ENCODE assay signal across 29 mouse cellular contexts in genomic region chr1:93158916-93159315, GRCm38 (mm10). TPM values are rescaled to one million over a fixed set of nuclear protein-coding genes. Genes with fewer than 3 reads are reported as not detected.
DNase-seq lines count a peak whose midpoint lies in the region; ATAC-seq and TF ChIP-seq lines count a peak whose summit lies in the region.
"Had no signal": no experiment of that assay in that cellular context is flagged by ENCODE, and none has a peak within 500 bp of the region (broad histone marks: within the 10 kb centered on the region; RNA-seq: fewer than 3 reads in every experiment).

No protein-coding gene starts in this region.

- TF ChIP-seq POLR2A in lung, adult 2 months (IDR thresholded peaks at IDR 0.05; ENCODE audit: borderline replicate concordance, extremely low read depth, low read depth, low read length) = no peak

- H3K9me3 ChIP-seq in kidney, embryonic 14.5 days (ENCODE audit: control insufficient read depth, low read length) = no peaks in the 10 kb centered on the region
- H3K9me3 ChIP-seq in hindbrain, embryonic 14.5 days (ENCODE audit: control insufficient read depth, low read length) = no peaks in the 10 kb centered on the region
- H3K9me3 ChIP-seq: G1E; hindbrain, embryonic 12.5 days; liver, embryonic 12.5 days; stomach, embryonic 15.5 days had no signal

- H3K27me3 ChIP-seq in kidney, embryonic 14.5 days (ENCODE audit: control insufficient read depth, insufficient read depth, low read length) = no peaks in the 10 kb centered on the region
- H3K27me3 ChIP-seq in hindbrain, embryonic 14.5 days (ENCODE audit: control insufficient read depth, insufficient read depth, low read length) = no peaks in the 10 kb centered on the region
- H3K27me3 ChIP-seq: hindbrain, embryonic 12.5 days; liver, embryonic 12.5 days; Patski; stomach, embryonic 15.5 days had no signal

- no peak overlapping the region for H3K27ac ChIP-seq in kidney, embryonic 14.5 days (ENCODE audit: low read depth, low read length)
- H3K27ac ChIP-seq in hindbrain, embryonic 14.5 days = no peak overlapping the region
- H3K27ac ChIP-seq: hindbrain, embryonic 12.5 days; liver, embryonic 12.5 days had no signal

- no peaks in the 10 kb centered on the region for H3K36me3 ChIP-seq in kidney, embryonic 14.5 days (ENCODE audit: control insufficient read depth, insufficient read depth, low read length)
- no peaks in the 10 kb centered on the region for H3K36me3 ChIP-seq in hindbrain, embryonic 14.5 days (replicated peaks; ENCODE audit: control insufficient read depth, insufficient read depth)
- H3K36me3 ChIP-seq: G1E; hindbrain, embryonic 12.5 days; liver, embryonic 12.5 days; stomach, embryonic 15.5 days had no signal

- no peak for TF ChIP-seq CTCF in lung, adult 2 months (IDR thresholded peaks at IDR 0.05; ENCODE audit: insufficient read depth, low read length)

- peak; percentile 20 for DNase-seq in kidney, adult 11 months
- DNase-seq in lung, adult 2 months = no peak
- no peak for DNase-seq in lung, postnatal 4 days
- peak; percentile 31 for DNase-seq in urinary bladder, postnatal 25 days (ENCODE audit: low spot score)
- DNase-seq in urinary bladder, postnatal 10 days (ENCODE audit: low spot score) = no peak
- no peak for DNase-seq in hindbrain, embryonic 14.5 days (ENCODE audit: low spot score)
- DNase-seq: adrenal gland, postnatal 10 days; gastrocnemius, postnatal 14 days; heart, adult 11 months; heart, postnatal 36 days; liver, postnatal 0 days; right cerebral cortex, postnatal 25 days; thymus, adult 18-20 months; thymus, postnatal 25 days had no signal

- no peak for ATAC-seq in kidney, embryonic 14.5 days (ENCODE audit: low FRiP score, low TSS enrichment)
- ATAC-seq in inflammation-experienced regulatory T-cells, adult 6 months = no peak
- no peak for ATAC-seq in hindbrain, embryonic 14.5 days (ENCODE audit: low FRiP score)
- ATAC-seq: forebrain, embryonic 14.5 days; liver, embryonic 12.5 days; liver, postnatal 0 days; midbrain, embryonic 16.5 days; Patski had no signal

- 78% methylated on average over 8 of the region's 8 CpGs for WGBS in kidney, embryonic 14.5 days
- WGBS in lung, adult 2 months = 59% methylated on average over 8 of the region's 8 CpGs
- WGBS in hindbrain, embryonic 14.5 days = 87% methylated on average over 8 of the region's 8 CpGs

- H3K4me1 ChIP-seq in kidney, embryonic 14.5 days (ENCODE audit: control insufficient read depth, insufficient read depth, low read length) = 0 out of 2 replicates have a peak, but pooled peaks cover 6% of the 10 kb centered on the region
- H3K4me1 ChIP-seq in lung, adult 2 months (ENCODE audit: control insufficient read depth, insufficient read depth, low read length) = no peaks in the 10 kb centered on the region
- H3K4me1 ChIP-seq in hindbrain, embryonic 14.5 days (replicated peaks; ENCODE audit: control insufficient read depth, insufficient read depth, low read length) = no peaks in the 10 kb centered on the region
- H3K4me1 ChIP-seq: hindbrain, embryonic 12.5 days; liver, embryonic 12.5 days had no signal

- no peak overlapping the region for H3K9ac ChIP-seq in kidney, embryonic 14.5 days (ENCODE audit: low read depth, low read length)
- H3K9ac ChIP-seq in hindbrain, embryonic 14.5 days = no peak overlapping the region
- H3K9ac ChIP-seq: hindbrain, embryonic 12.5 days; liver, embryonic 12.5 days; liver, postnatal 0 days; stomach, embryonic 15.5 days had no signal

- H3K4me2 ChIP-seq in kidney, embryonic 14.5 days (replicated peaks; ENCODE audit: low read depth, low read length) = no peak overlapping the region
- no peak overlapping the region for H3K4me2 ChIP-seq in hindbrain, embryonic 14.5 days (replicated peaks)
- H3K4me2 ChIP-seq: heart, embryonic 11.5 days; hindbrain, embryonic 12.5 days; liver, embryonic 12.5 days; midbrain, embryonic 11.5 days; stomach, embryonic 15.5 days had no signal

- H3K4me3 ChIP-seq in kidney, embryonic 14.5 days (ENCODE audit: low read length) = no peak overlapping the region
- peak overlapping the region; percentile 4 for H3K4me3 ChIP-seq in lung, adult 2 months (replicated peaks; ENCODE audit: extremely low read depth, low read depth, low read length)
- no peak overlapping the region for H3K4me3 ChIP-seq in hindbrain, embryonic 14.5 days (replicated peaks; ENCODE audit: low read length)
- H3K4me3 ChIP-seq: hindbrain, embryonic 12.5 days; liver, embryonic 12.5 days; stomach, embryonic 15.5 days had no signal

RNA-seq across cellular contexts. Expression of gene 2310007B03Rik, which starts 1.8 kb away (rescaled TPM):
- polyA plus RNA-seq in kidney, embryonic 14.5 days (2014; fragmentation: Nextera tagmentation; extraction: Ambion mirVana) = 0.42 and 0.49 TPM in 2 replicates
- polyA plus RNA-seq in lung, adult 2 months (2012; rRNA removed) = 72.6 and 75.8 TPM in 2 replicates
- polyA plus RNA-seq in inflammation-experienced regulatory T-cells, adult 6 months (2017; shearing (Covaris generic)) = not detected
- polyA plus RNA-seq in hindbrain, embryonic 14.5 days (2014; fragmentation: Nextera tagmentation; extraction: Ambion mirVana) = 0.26 and 0.33 TPM in 2 replicates
- polyA plus RNA-seq: G1E; liver, embryonic 12.5 days; Patski had no signal

RNA-seq across cellular contexts. Expression of gene Crocc2, which starts 9.6 kb away (rescaled TPM):
- polyA plus RNA-seq in kidney, embryonic 14.5 days (2014; fragmentation: Nextera tagmentation; extraction: Ambion mirVana) = 0.14 and 0.20 TPM in 2 replicates
- polyA plus RNA-seq in lung, adult 2 months (2012; rRNA removed) = 2.2 and 2.8 TPM in 2 replicates
- polyA plus RNA-seq in inflammation-experienced regulatory T-cells, adult 6 months (2017; shearing (Covaris generic)) = not detected
- 0.22 and 0.50 TPM in 2 replicates for polyA plus RNA-seq in hindbrain, embryonic 14.5 days (2014; fragmentation: Nextera tagmentation; extraction: Ambion mirVana)
- polyA plus RNA-seq: G1E; liver, postnatal 0 days had no signal

RNA-seq across cellular contexts. Expression of gene Agxt, which starts 23.9 kb away (rescaled TPM):
- not detected in 2 replicates for polyA plus RNA-seq in kidney, embryonic 14.5 days (2014; fragmentation: Nextera tagmentation; extraction: Ambion mirVana)
- polyA plus RNA-seq in lung, adult 2 months (2012; rRNA removed) = not detected in 2 replicates
- polyA plus RNA-seq in inflammation-experienced regulatory T-cells, adult 6 months (2017; shearing (Covaris generic)) = not detected
- polyA plus RNA-seq in hindbrain, embryonic 14.5 days (2014; fragmentation: Nextera tagmentation; extraction: Ambion mirVana) = not detected in 2 replicates
- polyA plus RNA-seq: embryonic facial prominence, embryonic 11.5 days; forebrain, embryonic 14.5 days; G1E; heart, embryonic 11.5 days; heart, embryonic 16.5 days; hindbrain, embryonic 12.5 days; limb, embryonic 14.5 days; midbrain, embryonic 11.5 days; midbrain, embryonic 16.5 days; neural tube, embryonic 11.5 days; Patski had no signal

RNA-seq across cellular contexts. Expression of gene Kif1a, which starts 57.2 kb away (rescaled TPM):
- 3.2 and 6.9 TPM in 2 replicates for polyA plus RNA-seq in kidney, embryonic 14.5 days (2014; fragmentation: Nextera tagmentation; extraction: Ambion mirVana)
- polyA plus RNA-seq in lung, adult 2 months (2012; rRNA removed) = 2.0 and 2.7 TPM in 2 replicates
- polyA plus RNA-seq in inflammation-experienced regulatory T-cells, adult 6 months (2017; shearing (Covaris generic)) = not detected
- polyA plus RNA-seq in hindbrain, embryonic 14.5 days (2014; fragmentation: Nextera tagmentation; extraction: Ambion mirVana) = 395 and 421 TPM in 2 replicates
- polyA plus RNA-seq: Patski had no signal

Comparison
In these comparisons a context has a peak if more than half of its experiments do, and no peak if none do; other contexts are left out.
1. DNase-seq: peak in kidney, adult 11 months (single experiment) and urinary bladder, postnatal 25 days (single experiment); none in lung, adult 2 months (single experiment), lung, postnatal 4 days (0 of 2), urinary bladder, postnatal 10 days (single experiment) and hindbrain, embryonic 14.5 days (single experiment).
2. RNA of gene 2310007B03Rik, which starts 1.8 kb away (polyA plus RNA-seq): 72.6 to 75.8 TPM in lung, adult 2 months; 0.42 to 0.49 TPM in kidney, embryonic 14.5 days, 0.26 to 0.33 TPM in hindbrain, embryonic 14.5 days and not detected in inflammation-experienced regulatory T-cells, adult 6 months; every median in the first group is over 10 times any median in the second.